Comparison of ENCODE assay signal across 11 mouse cellular contexts in the genomic region with DNA sequence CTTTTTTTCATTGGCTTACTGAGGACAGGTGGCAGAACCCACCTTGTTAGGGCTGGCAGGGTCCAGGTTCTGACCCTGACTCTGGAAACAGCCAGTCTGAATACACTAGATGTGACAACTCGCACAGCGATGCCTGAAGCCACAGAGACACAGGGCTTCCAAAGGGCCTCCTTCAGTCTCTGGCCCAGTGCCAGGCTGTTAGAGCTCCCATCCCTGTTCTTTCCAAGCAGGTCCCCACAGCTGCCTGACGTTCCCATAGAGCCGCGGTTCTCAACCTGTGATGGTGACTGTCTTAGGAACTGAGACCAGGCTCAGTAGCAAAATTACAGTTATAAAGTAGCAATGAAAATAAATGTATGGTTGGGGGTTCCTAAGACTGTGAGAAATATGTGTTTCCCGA.
DNase-seq lines count a peak whose midpoint lies in the region; ATAC-seq and TF ChIP-seq lines count a peak whose summit lies in the region.
"Had no signal": no experiment of that assay in that cellular context is flagged by ENCODE, and none has a peak within 500 bp of the region (broad histone marks: within the 10 kb centered on the region; RNA-seq: fewer than 3 reads in every experiment).

No protein-coding gene starts in this region.

- peaks cover 13% of the 10 kb centered on the region for H3K4me1 ChIP-seq in heart, embryonic 11.5 days (ENCODE audit: control insufficient read depth, insufficient read depth, low read length)
- H3K4me1 ChIP-seq in limb, embryonic 14.5 days (ENCODE audit: control insufficient read depth, insufficient read depth, low read length): peaks cover 19% of the 10 kb centered on the region
- H3K4me1 ChIP-seq: midbrain, embryonic 15.5 days had no signal

- intact Hi-C loops in heart, postnatal 25 days (cut with DNase I): no loop called here

- H3K4me3 ChIP-seq in heart, embryonic 11.5 days (ENCODE audit: low read depth, low read length): no peak overlapping the region
- H3K4me3 ChIP-seq in limb, embryonic 14.5 days (replicated peaks; ENCODE audit: low read length): no peak overlapping the region
- H3K4me3 ChIP-seq: limb, embryonic 13.5 days; midbrain, embryonic 15.5 days had no signal

- H3K27me3 ChIP-seq in heart, embryonic 11.5 days (ENCODE audit: control insufficient read depth, insufficient read depth, low read length): no peaks in the 10 kb centered on the region
- H3K27me3 ChIP-seq in limb, embryonic 14.5 days (ENCODE audit: control insufficient read depth, insufficient read depth, low read length): no peaks in the 10 kb centered on the region
- H3K27me3 ChIP-seq: limb, embryonic 13.5 days; midbrain, embryonic 15.5 days had no signal

- WGBS in heart, embryonic 11.5 days (ENCODE audit: insufficient replicate concordance): 47% methylated on average over 6 of the region's 6 CpGs
- WGBS in limb, embryonic 14.5 days: 53% methylated on average over 6 of the region's 6 CpGs

- H3K4me2 ChIP-seq in heart, embryonic 11.5 days: no peak overlapping the region
- H3K4me2 ChIP-seq in limb, embryonic 14.5 days (replicated peaks; ENCODE audit: low read depth, low read length, severe bottlenecking): no peak overlapping the region
- H3K4me2 ChIP-seq: limb, embryonic 13.5 days; midbrain, embryonic 15.5 days had no signal

- H3K9me3 ChIP-seq in heart, embryonic 11.5 days (replicated peaks; ENCODE audit: control insufficient read depth, low read length): no peaks in the 10 kb centered on the region
- H3K9me3 ChIP-seq in limb, embryonic 14.5 days (ENCODE audit: control insufficient read depth, low read length): no peaks in the 10 kb centered on the region
- H3K9me3 ChIP-seq: limb, embryonic 13.5 days; midbrain, embryonic 15.5 days had no signal

- ATAC-seq in heart, embryonic 11.5 days (replicated peaks; ENCODE audit: insufficient number of reproducible peaks, low FRiP score, low TSS enrichment): no peak
- ATAC-seq in limb, embryonic 14.5 days (ENCODE audit: low FRiP score, low read depth): no peak
- ATAC-seq: forebrain, embryonic 16.5 days; midbrain, embryonic 15.5 days had no signal

- peak overlapping the region; percentile 67 for H3K27ac ChIP-seq in heart, embryonic 11.5 days (ENCODE audit: low read depth, low read length)
- H3K27ac ChIP-seq in limb, embryonic 14.5 days (replicated peaks; ENCODE audit: low read depth, low read length): no peak overlapping the region
- H3K27ac ChIP-seq: limb, embryonic 13.5 days; midbrain, embryonic 15.5 days had no signal

- peak; percentile 94 for DNase-seq in heart, adult 11 months
- DNase-seq in heart, postnatal 25 days (ENCODE audit: low spot score): no peak
- DNase-seq in lung, postnatal 10 days: peak; percentile 45
- no peak for DNase-seq in lung, adult 18-20 months
- peak; percentile 69 for DNase-seq in limb, embryonic 14.5 days (ENCODE audit: low spot score)
- no peak for DNase-seq in Muller cell, postnatal 12 days (ENCODE audit: inconsistent ontology term)
- DNase-seq: cerebellum, postnatal 36 days had no signal

- peak overlapping the region; percentile 49; the same call in 1 of the 2 replicates for H3K9ac ChIP-seq in heart, embryonic 11.5 days (ENCODE audit: low read depth, low read length)
- H3K9ac ChIP-seq in limb, embryonic 14.5 days (ENCODE audit: low read depth, low read length, severe bottlenecking): no peak overlapping the region
- H3K9ac ChIP-seq: limb, embryonic 13.5 days; midbrain, embryonic 15.5 days had no signal

- peaks cover 3% of the 10 kb centered on the region; the same call in 1 of the 2 replicates for H3K36me3 ChIP-seq in heart, embryonic 11.5 days (ENCODE audit: control insufficient read depth, insufficient read depth, low read length)
- peaks cover 6% of the 10 kb centered on the region; the same call in 1 of the 2 replicates for H3K36me3 ChIP-seq in limb, embryonic 14.5 days (ENCODE audit: control insufficient read depth, insufficient read depth, low read length)
- H3K36me3 ChIP-seq: midbrain, embryonic 15.5 days had no signal

- TF ChIP-seq POLR2A in limb, embryonic 14.5 days (IDR thresholded peaks at IDR 0.05; ENCODE audit: borderline replicate concordance, extremely low read depth, insufficient read depth, insufficient read length): no peak

Comparison
In these comparisons a context has a peak if more than half of its experiments do, and no peak if none do; other contexts are left out.
1. DNase-seq: peak in heart, adult 11 months (single experiment), lung, postnatal 10 days (single experiment) and limb, embryonic 14.5 days (single experiment); none in heart, postnatal 25 days (single experiment), lung, adult 18-20 months (0 of 2) and Muller cell, postnatal 12 days (single experiment).